ENCODE assay signal across 8 mouse cellular contexts in the genomic region with DNA sequence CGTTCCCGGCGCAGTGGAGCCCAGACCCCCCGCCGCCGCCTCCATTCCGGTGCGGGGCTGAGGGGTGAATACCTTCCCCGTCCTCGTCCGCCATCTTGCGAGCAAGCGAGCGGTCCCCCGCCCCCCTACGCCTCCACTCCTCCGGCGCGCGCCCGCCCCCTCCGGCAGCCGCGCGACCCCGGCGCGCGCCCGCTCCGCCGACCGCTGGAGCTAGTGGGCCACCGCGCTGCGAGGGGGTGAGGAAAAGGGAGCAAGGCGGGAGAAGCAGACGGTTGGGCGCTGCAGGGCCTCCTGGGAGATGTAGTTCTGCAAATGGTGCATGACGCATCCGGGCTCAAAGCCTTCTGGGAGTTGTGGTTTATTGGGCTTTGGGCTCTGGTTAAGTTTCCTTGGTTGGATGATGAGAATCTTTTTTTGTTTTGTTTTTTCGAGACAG. TPM values are rescaled to one million over a fixed set of nuclear protein-coding genes. Genes with fewer than 3 reads are reported as not detected.
DNase-seq lines count a peak whose midpoint lies in the region; ATAC-seq lines count a peak whose summit lies in the region.

Gene Snx27, minus strand, starts transcription at position 261 of the 436 bp plus-strand sequence.

- ATAC-seq in common myeloid progenitor, adult 5-6 weeks (replicated peaks; ENCODE audit: low read depth, poor library complexity, severe bottlenecking), result peak; percentile 98
- ATAC-seq in megakaryocyte progenitor cell, adult 5-6 weeks (replicated peaks; ENCODE audit: poor library complexity), result peak; percentile 92

- DNase-seq in ZHBTc4 (ENCODE audit: low read depth, low spot score), result peak; percentile 96
- DNase-seq in gastrocnemius, adult 8-10 months (ENCODE audit: low spot score in 2 of 2), result peak; percentile 79 to 86
- DNase-seq in induced T-regulatory cell, adult 2 months (ENCODE audit: low read depth), result peak; percentile 90
- peak; percentile 85 to 94 for DNase-seq in left cerebral cortex, adult 9 months (ENCODE audit: low spot score in 2 of 2)
- DNase-seq in right cerebral cortex, postnatal 14 days, result peak; percentile 89
- DNase-seq in urinary bladder, postnatal 36 days (ENCODE audit: low spot score in 2 of 2), result peak; percentile 84 to 88

RNA-seq across cellular contexts. Expression of gene Snx27, which starts in this region (rescaled TPM):
- 24.8 and 26.5 TPM in 2 replicates for total RNA-seq in common myeloid progenitor, adult 5-6 weeks (2017)
- total RNA-seq in gastrocnemius, adult 8-10 months (2022), result 10 to 100 TPM; 33.6 to 45.8 (median 36.6) TPM
- total RNA-seq in megakaryocyte progenitor cell, adult 5-6 weeks (2015), result 21.9 and 22.5 TPM in 2 replicates
- 23.2 and 36.4 TPM in 2 replicates for total RNA-seq in megakaryocyte progenitor cell, adult 5-6 weeks (2017)

Comparison
In these comparisons a context has a peak if more than half of its experiments do, and no peak if none do; other contexts are left out.
1. Peak in every context shown above with its lines: DNase-seq and ATAC-seq.